Mouse (Mus musculus): ENCODE results near the gene Fchsd2. TPM values are rescaled to one million over a fixed set of nuclear protein-coding genes. Genes with fewer than 3 reads are reported as not detected.

Gene Fchsd2
- polyA plus RNA-seq (2012; rRNA removed), result 3.4 and 4.0 TPM in 2 replicates

GRCm38 (mm10) chr7:101092618-101093017 is at the start of gene Fchsd2:
Gene Fchsd2, plus strand, starts transcription at chr7:101092863.

DNA sequence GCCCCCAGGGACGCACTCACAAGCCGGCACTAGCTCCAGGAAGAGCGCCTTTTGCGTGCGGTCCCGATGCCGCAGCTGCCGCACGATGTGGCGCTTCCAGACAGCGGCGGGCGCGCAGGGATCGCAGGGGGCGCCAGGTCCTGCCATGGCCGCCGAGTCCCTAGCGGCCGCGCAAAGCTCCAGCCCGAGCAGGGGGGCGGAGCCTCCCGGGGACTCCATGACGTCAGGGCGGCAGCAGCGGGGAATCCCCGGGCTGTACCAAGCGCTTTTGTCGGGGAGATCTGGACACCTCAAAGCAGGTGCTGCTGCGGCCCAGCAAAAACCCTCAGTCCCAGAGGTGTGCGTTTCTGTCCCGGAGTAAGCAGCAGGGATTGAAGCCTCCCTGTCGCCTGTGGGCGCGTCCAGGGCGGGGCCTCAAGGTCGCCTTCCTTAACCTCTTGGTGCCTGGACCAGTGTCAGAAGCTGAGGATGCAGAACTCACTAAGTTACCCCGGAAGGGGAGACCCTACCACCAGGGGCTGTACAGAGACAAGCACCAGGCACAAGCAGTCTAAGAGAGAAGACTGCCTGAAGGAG is 209.3 kb downstream of the Fchsd2 start, which contains the start of gene Atg16l2:
TSS of gene Atg16l2 (minus strand) at position 371 of the 576 bp plus-strand sequence.

DNA sequence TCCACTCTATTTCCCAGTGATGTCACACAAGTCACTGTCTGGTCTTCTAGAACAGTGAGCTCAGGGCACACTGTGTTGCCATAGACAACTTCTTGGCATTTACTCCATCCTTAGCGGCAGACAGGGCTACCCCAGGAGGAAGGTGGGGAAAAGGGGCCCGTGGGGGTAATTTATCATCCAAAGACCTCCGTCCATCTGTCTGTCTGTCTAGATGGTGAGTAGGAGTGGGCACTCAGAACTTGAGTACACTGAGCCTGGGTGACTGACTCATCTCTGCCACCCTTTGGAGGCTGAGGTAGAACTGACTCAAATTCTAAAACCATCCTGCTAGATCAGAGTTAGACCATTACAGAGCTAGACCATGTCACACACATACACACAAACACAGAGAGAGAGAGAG is 224.4 kb downstream of the Fchsd2 start, which contains the start of gene Stard10:
TSS of gene Stard10 (plus strand) at position 73 of the 400 bp plus-strand sequence.

Other genes starting within 250 kb of the Fchsd2 start
- gene Relt, start 229.4 kb upstream of the Fchsd2 start, polyA plus RNA-seq (2012; rRNA removed), result 14.9 and 17.3 TPM in 2 replicates
- 1.7 TPM in 2 replicates for gene Arhgef17, start 160.8 kb upstream of the Fchsd2 start, polyA plus RNA-seq (2012; rRNA removed)
- gene P2ry6, start 118.2 kb upstream of the Fchsd2 start, polyA plus RNA-seq (2012; rRNA removed), result 1.7 and 2.4 TPM in 2 replicates
- 0.44 and 0.51 TPM in 2 replicates for gene P2ry2, start 80.0 kb upstream of the Fchsd2 start, polyA plus RNA-seq (2012; rRNA removed)
- 3.1 and 3.4 TPM in 2 replicates for gene Atg16l2, start 209.4 kb downstream of the Fchsd2 start, polyA plus RNA-seq (2012; rRNA removed)
- 68.6 and 72.5 TPM in 2 replicates for gene Stard10, start 224.2 kb downstream of the Fchsd2 start, polyA plus RNA-seq (2012; rRNA removed)

Data from liver, embryonic 14 days (tissue).